11 mouse cellular contexts compared by ENCODE assay signal in genomic region chr11:54961164-54961850, GRCm38 (mm10). TPM values are rescaled to one million over a fixed set of nuclear protein-coding genes. Genes with fewer than 3 reads are reported as not detected.
DNase-seq lines count a peak whose midpoint lies in the region; ATAC-seq and TF ChIP-seq lines count a peak whose summit lies in the region.
"Had no signal": no experiment of that assay in that cellular context is flagged by ENCODE, and none has a peak within 500 bp of the region (broad histone marks: within the 10 kb centered on the region; RNA-seq: fewer than 3 reads in every experiment).

No protein-coding gene starts in this region.

- DNase-seq in heart, adult 8-10 months (ENCODE audit: low spot score): peak; percentile 42
- DNase-seq in heart, postnatal 14 days: no peak
- peak; percentile 50 for DNase-seq in 3134 (ENCODE audit: extremely low read depth, insufficient read length, low spot score)
- no peak for DNase-seq in heart, postnatal 0 days (ENCODE audit: low spot score)
- DNase-seq in cerebellum, postnatal 25 days: no peak
- no peak for DNase-seq in left cerebral cortex, postnatal 25 days (ENCODE audit: low spot score in 2 of 2)
- DNase-seq in layer of hippocampus, adult 8-10 months (ENCODE audit: low spot score in 2 of 2): no peak
- DNase-seq: cerebellum, adult 8-10 months had no signal

- no peak for TF ChIP-seq CTCF in E14TG2a.4 (conservative IDR thresholded peaks at IDR 0.05; ENCODE audit: low read length)
- no peak for TF ChIP-seq CTCF in heart, postnatal 0 days (IDR thresholded peaks at IDR 0.05; ENCODE audit: low read depth)

- no peak for TF ChIP-seq EP300 in heart, postnatal 0 days (IDR thresholded peaks at IDR 0.05; ENCODE audit: low read depth)

- peaks cover 82% of the 10 kb centered on the region for H3K4me1 ChIP-seq in E14TG2a.4 (replicated peaks; ENCODE audit: low read depth, low read length)
- H3K4me1 ChIP-seq in heart, postnatal 0 days (ENCODE audit: control insufficient read depth, insufficient read depth): peaks cover 29% of the 10 kb centered on the region

- H3K9me3 ChIP-seq in E14TG2a.4 (ENCODE audit: low read length): no peaks in the 10 kb centered on the region
- no peaks in the 10 kb centered on the region for H3K9me3 ChIP-seq in heart, postnatal 0 days (replicated peaks; ENCODE audit: control insufficient read depth, low read length)
- H3K9me3 ChIP-seq: limb, embryonic 12.5 days had no signal

- ATAC-seq in heart, postnatal 0 days (ENCODE audit: insufficient read depth, low read depth): no peak
- ATAC-seq: hindbrain, embryonic 16.5 days had no signal

- no peaks in the 10 kb centered on the region for H3K36me3 ChIP-seq in E14TG2a.4 (ENCODE audit: insufficient read depth, low read length)
- no peaks in the 10 kb centered on the region for H3K36me3 ChIP-seq in heart, postnatal 0 days (replicated peaks; ENCODE audit: control insufficient read depth, insufficient read depth, low read length)
- H3K36me3 ChIP-seq: limb, embryonic 12.5 days had no signal

- no peak overlapping the region; the same call in 1 of the 2 replicates for H3K27ac ChIP-seq in heart, postnatal 0 days (ENCODE audit: low read depth)
- H3K27ac ChIP-seq: limb, embryonic 12.5 days had no signal

- no peak overlapping the region for H3K9ac ChIP-seq in heart, postnatal 0 days (replicated peaks; ENCODE audit: low read depth, low read length)
- H3K9ac ChIP-seq: limb, embryonic 12.5 days had no signal

- 57% methylated on average over 6 of the region's 6 CpGs for WGBS in heart, postnatal 0 days

- peak overlapping the region; percentile 75 for H3K4me3 ChIP-seq in E14TG2a.4 (replicated peaks; ENCODE audit: low read length)
- no peak overlapping the region for H3K4me3 ChIP-seq in heart, postnatal 0 days (ENCODE audit: low read depth, low read length)
- H3K4me3 ChIP-seq: limb, embryonic 12.5 days had no signal

- intact Hi-C loops in heart, postnatal 14 days (cut with DNase I): no loop called here
- intact Hi-C loops in left cerebral cortex, postnatal 25 days (cut with DNase I): no loop called here

- peak overlapping the region; percentile 37 for H3K4me2 ChIP-seq in heart, postnatal 0 days (ENCODE audit: low read depth, low read length)
- H3K4me2 ChIP-seq: limb, embryonic 12.5 days had no signal

- no peaks in the 10 kb centered on the region for H3K27me3 ChIP-seq in E14TG2a.4 (ENCODE audit: insufficient read depth, low read length)
- H3K27me3 ChIP-seq in heart, postnatal 0 days (ENCODE audit: control insufficient read depth, insufficient read depth, low read length): no peaks in the 10 kb centered on the region
- H3K27me3 ChIP-seq: limb, embryonic 12.5 days had no signal

RNA-seq across cellular contexts. Expression of gene Tnip1, which starts 1.4 kb away (rescaled TPM):
- 10 to 100 TPM; 30.7 to 41.6 (median 35.2) TPM for total RNA-seq in heart, adult 8-10 months (2022)
- 10 to 100 TPM; 27.7 to 30.4 TPM for total RNA-seq in heart, postnatal 14 days (2021)
- 16.6 and 19.9 TPM in 2 replicates for total RNA-seq in heart, postnatal 0 days (2014; rRNA removed; ENCODE audit: low replicate concordance)
- polyA plus RNA-seq in heart, postnatal 0 days (2015; fragmentation: Nextera tagmentation; extraction: Ambion mirVana): 19.7 and 22.7 TPM in 2 replicates
- 10 to 100 TPM; 36.4 to 40.0 TPM for total RNA-seq in left cerebral cortex, postnatal 25 days (2021)
- 10 to 100 TPM; 31.4 to 34.3 (median 33.9) TPM for total RNA-seq in layer of hippocampus, adult 8-10 months (2022)

RNA-seq across cellular contexts. Expression of gene Gpx3, which starts 59.1 kb away (rescaled TPM):
- total RNA-seq in heart, adult 8-10 months (2022): 100 to 1,000 TPM; 188 to 354 (median 218) TPM
- 100 to 1,000 TPM in 1 of 2 experiments, 10 to 100 TPM in 1; 93.6 to 153 TPM for total RNA-seq in heart, postnatal 14 days (2021)
- total RNA-seq in heart, postnatal 0 days (2014; rRNA removed; ENCODE audit: low replicate concordance): 114 and 243 TPM in 2 replicates
- polyA plus RNA-seq in heart, postnatal 0 days (2015; fragmentation: Nextera tagmentation; extraction: Ambion mirVana): 788 and 904 TPM in 2 replicates
- 1 to 10 TPM; 8.6 to 9.7 TPM for total RNA-seq in left cerebral cortex, postnatal 25 days (2021)
- 1 to 10 TPM; 4.4 to 8.8 (median 5.1) TPM for total RNA-seq in layer of hippocampus, adult 8-10 months (2022)

Comparison
In these comparisons a context has a peak if more than half of its experiments do, and no peak if none do; other contexts are left out.
1. DNase-seq: peak in heart, adult 8-10 months (single experiment) and 3134 (single experiment); none in heart, postnatal 14 days (0 of 2), heart, postnatal 0 days (single experiment), cerebellum, postnatal 25 days (0 of 2), left cerebral cortex, postnatal 25 days (0 of 2) and layer of hippocampus, adult 8-10 months (0 of 2).
2. RNA of gene Gpx3, which starts 59.1 kb away (total RNA-seq): 188 to 354 TPM in heart, adult 8-10 months, 93.6 to 153 TPM in heart, postnatal 14 days and 114 to 243 TPM in heart, postnatal 0 days; 8.6 to 9.7 TPM in left cerebral cortex, postnatal 25 days and 4.4 to 8.8 TPM in layer of hippocampus, adult 8-10 months; every median in the first group is over 4 times any median in the second.